Mouse (Mus musculus) lung, postnatal 10 days (tissue): ENCODE measurements at regions not wholly inside any gene's neighbourhood (a gene's known extent, or its start where the extent isn't known, plus 50 kb on each side); places are given as distances from the start of the nearest gene placed in this dataset.

Experiments used
- DNase-seq: peaks from one replicate; pipeline ENCODE4 v3.0.0; 2021

GRCm38 (mm10) chr1:71897464-71898051, 244.6 kb upstream of the Fn1 start:
- DNase-seq: peak; percentile 38

DNA sequence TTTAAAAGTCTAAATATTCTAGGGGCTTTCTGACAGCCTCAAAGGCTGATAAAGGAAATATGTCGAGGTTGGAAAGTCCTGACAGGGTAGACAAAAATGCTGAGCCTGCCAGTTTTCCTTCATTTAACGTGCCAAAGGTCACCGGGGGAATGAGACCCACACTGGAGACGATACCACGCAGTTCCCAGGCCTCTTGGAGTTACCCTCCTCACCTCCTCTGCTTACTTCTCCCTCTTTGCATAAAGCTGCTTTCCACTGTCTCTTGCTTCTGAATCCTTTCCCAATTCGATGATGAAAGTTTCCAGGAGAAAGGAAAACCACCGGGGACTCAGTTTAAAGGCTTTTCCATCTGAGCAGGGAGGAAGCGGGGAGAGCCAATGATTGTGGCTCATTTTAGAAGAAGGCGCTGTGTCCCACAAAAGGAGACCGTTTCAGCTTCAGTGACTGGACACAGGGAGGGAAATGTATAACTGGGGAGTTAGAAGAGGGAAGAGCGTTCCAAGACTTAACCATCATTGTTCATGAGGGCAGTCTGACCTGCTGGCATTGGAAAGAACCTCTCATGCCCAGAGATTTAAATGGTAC, 243.2 kb upstream of the Fn1 start:
- no peak for DNase-seq

DNA sequence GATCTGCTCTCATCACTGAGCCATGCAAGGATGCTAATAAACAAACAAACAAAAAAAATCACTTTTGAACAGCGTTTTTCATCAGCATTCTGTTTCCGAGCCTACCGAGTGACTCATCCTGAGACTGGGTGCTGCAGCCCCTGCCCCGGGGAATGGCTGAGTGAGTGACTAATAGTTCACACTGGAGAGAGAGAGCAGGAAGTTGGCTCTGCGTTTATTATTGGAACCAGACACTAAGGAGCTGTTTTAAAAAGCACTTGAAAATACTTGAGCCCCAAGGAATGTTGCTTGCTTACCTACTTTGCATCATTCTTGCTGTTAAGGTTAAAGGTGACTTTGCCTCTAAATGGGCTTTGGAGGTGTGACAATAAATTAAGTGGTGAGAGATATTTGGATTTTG, 240.6 kb upstream of the Fn1 start:
- DNase-seq: peak; percentile 56

DNA sequence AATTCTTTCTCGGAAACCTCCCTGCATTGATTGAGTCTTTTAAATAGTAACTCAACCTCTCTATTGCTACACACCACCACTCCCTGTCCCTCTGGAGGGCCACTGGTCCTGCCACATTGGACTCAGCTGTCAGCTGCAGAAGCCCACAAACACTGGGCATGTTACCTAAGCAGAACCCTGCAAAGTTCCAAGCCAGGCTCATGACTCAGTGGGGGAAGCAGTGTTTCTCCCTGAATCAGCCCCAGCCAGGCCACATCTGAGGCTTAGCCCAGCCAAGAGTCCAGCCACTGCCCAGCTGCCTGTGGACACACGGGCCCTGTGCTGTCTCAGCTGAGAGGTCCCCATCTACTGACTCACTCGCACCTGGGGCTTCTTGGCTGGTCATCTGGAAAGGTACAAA, 234.8 kb upstream of the Fn1 start:
- no peak for DNase-seq

DNA sequence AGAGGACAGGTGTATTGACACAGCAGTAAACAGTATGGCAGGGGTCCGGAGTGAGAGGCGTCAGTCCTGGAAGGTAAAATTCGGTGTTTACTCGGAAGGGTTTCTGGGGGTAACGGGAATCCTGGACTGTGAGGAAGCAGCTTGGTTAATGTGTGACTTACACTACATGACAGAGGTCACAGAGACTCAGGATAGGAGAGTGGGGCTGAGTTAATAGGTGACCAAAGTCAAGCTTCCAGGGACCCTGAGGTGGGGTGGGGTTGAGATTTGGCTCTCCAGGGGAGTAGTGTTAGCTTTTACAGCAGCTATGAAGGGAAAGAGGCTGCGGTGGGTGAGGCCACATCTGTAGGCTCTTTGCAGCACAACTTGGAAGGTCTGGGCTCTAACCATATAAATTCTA, 233.9 kb upstream of the Fn1 start:
- DNase-seq: no peak

DNA sequence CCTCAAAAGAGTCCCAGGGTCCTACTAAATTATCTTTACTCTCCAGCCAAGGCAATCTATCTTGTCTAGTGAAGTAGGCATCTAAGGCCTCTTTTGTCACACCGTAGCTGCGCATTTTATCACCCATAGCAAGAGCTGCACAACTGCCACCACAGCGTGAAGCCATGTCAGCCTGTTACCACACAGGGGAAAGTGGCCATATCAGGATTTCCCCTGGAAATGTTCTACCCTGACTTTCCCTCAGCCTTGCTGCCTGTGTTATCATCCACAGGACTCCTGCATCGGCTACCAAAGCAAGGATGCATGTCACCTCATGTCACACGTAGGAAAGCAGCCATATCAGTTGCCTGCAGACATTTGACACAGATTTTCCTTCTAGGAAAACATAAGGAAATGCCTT, 233.2 kb upstream of the Fn1 start:
- DNase-seq: no peak

- DNase-seq: no peak
These were observed 228.9 kb upstream of the Fn1 start for GRCm38 (mm10) chr1:71881851-71882250.

DNA sequence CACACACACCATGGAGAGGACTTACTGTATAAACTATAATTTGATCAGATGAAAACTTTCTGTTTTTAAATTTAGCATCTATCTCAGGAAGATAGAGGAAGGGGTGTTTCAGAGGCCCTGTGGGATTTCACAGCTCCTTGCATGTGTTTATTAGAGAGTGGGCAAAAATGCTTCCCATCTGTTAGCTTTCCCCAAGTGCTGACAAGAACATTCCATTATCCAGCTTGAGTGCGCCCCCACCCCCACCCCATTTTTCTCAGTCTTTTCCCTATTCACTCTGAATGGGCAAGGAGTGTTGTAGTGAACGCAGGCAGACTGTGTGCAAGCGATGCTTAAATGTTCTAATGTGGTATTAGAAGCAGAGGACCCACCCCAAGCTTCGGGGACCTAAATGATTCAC, 228.2 kb upstream of the Fn1 start:
- DNase-seq: no peak

DNA sequence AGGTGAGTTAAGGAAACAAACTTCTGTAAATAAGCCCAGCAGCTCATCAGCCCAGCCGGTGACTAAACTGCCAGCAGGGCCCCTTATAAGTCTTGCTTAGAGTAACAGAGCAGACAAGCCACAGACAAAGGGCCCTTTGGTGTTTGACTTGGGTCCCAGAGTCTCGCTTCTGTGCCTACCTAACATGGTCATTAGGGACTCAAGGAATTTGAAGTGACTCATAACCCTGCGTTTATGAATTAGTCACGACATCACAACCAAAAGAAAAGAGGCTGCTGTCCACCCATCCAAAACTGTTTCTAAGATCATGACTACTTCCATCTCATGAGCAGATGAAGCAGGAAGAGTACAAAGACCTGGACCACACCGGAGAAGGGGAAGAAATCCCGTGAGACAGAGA, 227.5 kb upstream of the Fn1 start:
- DNase-seq: no peak

GRCm38 (mm10) chr1:71876712-71877401, 223.9 kb upstream of the Fn1 start:
- no peak for DNase-seq

DNA sequence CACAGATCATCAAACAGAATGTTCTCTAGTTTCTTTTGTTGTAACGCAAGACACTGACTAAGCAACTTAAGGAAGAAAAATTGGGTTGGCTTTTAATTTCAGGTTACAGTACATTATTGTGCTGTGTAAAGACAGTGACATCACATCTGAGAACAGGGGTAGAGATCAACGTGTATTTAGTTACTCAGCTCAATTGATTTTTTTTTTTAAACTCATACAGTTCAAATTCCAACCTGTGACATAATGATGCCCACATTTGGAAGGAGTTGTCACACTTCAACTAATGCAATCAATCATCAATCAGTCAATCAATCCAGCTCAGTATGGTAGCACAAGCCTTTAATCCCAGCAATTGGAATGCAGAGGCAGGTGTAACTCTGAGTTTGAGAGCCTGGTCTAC, 221.0 kb upstream of the Fn1 start:
- no peak for DNase-seq

DNA sequence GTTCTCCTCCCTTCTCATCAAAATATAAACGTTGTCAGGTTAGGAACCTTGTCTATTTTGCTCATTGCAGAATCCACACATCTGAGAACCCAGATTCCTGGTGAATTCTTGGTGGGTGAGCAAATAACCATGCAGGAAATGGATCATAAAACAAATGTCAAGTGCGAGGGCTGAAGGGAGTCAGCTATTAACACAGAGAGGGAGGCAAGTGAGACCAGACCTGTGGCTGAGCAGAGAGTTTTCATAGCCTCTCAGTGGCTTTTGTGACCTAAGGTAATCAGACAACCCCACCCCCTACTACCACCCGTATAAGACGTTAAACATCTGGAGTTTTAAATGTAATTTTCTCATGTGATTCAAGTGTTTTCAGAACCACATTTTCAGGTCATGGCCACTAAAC, 212.7 kb upstream of the Fn1 start:
- DNase-seq: no peak

DNA sequence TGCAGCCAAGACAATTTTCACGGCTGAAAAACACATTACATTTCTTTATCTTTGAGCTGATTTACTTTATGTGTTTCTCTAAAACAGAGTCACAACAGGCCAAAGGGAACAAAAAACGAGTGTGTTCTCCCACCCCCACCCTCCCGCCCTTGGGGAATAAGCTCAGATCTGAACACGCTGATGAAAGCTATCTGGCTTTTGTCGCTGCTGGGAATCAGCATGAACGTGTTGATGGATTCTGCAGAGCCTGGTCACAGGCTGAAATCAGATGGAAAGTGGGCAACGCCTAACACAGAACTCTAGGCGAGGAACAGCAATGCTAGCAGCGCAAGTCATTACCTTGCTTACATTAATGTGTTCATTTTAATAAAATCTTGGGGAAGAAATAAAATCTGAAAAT, 211.7 kb upstream of the Fn1 start:
- no peak for DNase-seq

GRCm38 (mm10) chr1:71853212-71853611, 200.2 kb upstream of the Fn1 start:
- no peak for DNase-seq

DNA sequence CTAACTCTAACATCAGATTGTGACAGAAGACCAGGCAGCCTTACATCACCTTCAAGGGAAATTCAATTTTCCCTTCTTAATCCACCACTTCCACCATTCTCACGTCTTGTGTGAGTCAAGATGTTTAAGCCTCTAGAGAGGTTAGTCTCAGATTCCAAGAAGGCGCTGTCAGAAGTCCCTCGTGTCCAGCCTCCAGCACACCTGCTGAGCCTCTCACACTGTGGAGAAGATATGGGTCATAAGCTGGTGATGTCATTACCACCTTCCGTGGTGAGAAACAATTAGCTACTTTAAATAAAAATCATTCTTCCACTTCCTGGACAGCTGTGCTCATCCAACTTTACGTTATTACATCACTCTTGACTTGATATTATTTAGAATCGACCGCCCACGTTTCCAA, 198.3 kb upstream of the Fn1 start:
- DNase-seq: no peak

GRCm38 (mm10) chr1:71848656-71849055, 195.7 kb upstream of the Fn1 start:
- no peak for DNase-seq

GRCm38 (mm10) chr1:71844938-71845685, 192.1 kb upstream of the Fn1 start:
- DNase-seq: peak; percentile 18

DNA sequence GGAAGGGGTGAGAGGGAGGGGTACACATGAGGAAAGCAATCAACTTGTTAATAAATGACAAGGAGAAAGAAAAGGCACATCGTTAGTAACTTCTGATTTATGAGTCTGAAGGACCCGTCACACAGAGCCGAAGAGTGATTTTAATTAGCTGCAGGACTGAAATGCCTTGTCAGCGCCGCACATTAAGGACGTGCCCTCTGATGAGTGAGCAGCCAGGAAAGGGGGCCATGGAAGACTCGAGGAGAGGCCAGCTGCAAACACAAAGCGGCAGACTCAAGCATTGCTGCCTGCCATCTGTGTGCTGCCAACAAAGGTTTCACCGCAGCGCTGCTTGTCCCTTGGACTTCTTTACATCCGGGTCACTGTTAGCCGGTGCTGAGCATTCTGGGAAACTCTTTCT, 184.8 kb upstream of the Fn1 start:
- DNase-seq: peak; percentile 39

GRCm38 (mm10) chr1:71837039-71837648, 184.1 kb upstream of the Fn1 start:
- DNase-seq: peak; percentile 8

GRCm38 (mm10) chr1:71830379-71830778, 177.4 kb upstream of the Fn1 start:
- no peak for DNase-seq

DNA sequence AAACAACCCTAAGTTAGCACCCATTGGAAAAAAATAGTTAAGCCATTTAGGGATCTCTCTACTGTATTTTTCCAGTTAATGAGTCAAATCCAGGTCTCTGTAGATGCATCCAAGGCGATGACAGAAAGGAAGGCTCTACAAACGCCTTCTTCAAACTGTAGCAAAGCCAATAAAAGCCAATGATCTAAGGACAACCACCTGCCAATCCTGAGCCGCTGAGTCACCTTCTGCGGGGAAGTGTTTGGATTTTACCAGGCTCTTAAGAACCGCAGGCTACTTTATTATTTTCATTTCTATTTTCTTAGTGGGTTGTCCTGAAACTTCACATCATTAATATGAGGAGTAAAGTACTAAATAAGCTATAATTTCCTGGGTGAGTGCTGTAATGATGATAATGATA, 171.4 kb upstream of the Fn1 start:
- no peak for DNase-seq

- no peak for DNase-seq
These were observed 169.1 kb upstream of the Fn1 start for GRCm38 (mm10) chr1:71822123-71822522.

- DNase-seq: no peak
These were observed 168.1 kb upstream of the Fn1 start for GRCm38 (mm10) chr1:71821099-71821498.

GRCm38 (mm10) chr1:71816306-71816705, 163.3 kb upstream of the Fn1 start:
- DNase-seq: no peak
